ENCODE assay signal across 26 mouse cellular contexts in the genomic region with DNA sequence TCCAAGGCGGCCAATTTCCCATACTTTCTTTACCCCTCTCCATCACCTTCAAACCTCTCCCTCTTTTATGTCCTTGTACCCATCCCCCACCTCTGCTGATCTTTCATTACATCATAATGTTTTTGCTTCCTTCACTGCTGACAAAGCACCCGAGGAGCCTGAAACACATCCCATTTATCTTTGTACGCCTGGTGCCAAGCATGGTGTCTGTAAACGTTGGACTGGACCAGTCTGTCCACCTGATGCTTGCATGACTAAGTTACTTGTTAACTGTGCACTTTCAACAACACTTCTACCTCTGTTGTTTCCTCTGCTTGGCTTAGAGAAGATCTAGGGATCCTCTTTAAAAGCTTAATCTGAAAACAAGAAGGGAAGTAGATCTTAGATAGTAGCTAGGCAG.
A peak's percentile ranks its signal among the peaks of the same experiment; 100 is the strongest.
DNase-seq lines count a peak whose midpoint lies in the region; ATAC-seq and TF ChIP-seq lines count a peak whose summit lies in the region.
"Had no signal": no experiment of that assay in that cellular context is flagged by ENCODE, and none has a peak within 500 bp of the region (broad histone marks: within the 10 kb centered on the region; RNA-seq: fewer than 3 reads in every experiment).

No protein-coding gene starts in this region.

- H3K4me2 ChIP-seq in hindbrain, postnatal 0 days (ENCODE audit: low read depth, low read length): no peak overlapping the region
- H3K4me2 ChIP-seq: embryonic facial prominence, embryonic 12.5 days; embryonic facial prominence, embryonic 15.5 days; heart, embryonic 11.5 days; hindbrain, embryonic 12.5 days; hindbrain, embryonic 15.5 days had no signal

- H3K4me3 ChIP-seq in hindbrain, postnatal 0 days (ENCODE audit: low read length): no peak overlapping the region
- H3K4me3 ChIP-seq: embryonic facial prominence, embryonic 12.5 days; embryonic facial prominence, embryonic 15.5 days; gastrocnemius, adult 2 months; heart, adult 2 months; hindbrain, embryonic 12.5 days; hindbrain, embryonic 15.5 days had no signal

- DNase-seq in kidney, adult 11 months: peak; percentile 80
- DNase-seq in kidney, postnatal 10 days: no peak
- DNase-seq in kidney, adult 8-10 months: peak; percentile 69 to 82
- DNase-seq in kidney, postnatal 4 days: no peak
- DNase-seq in kidney, postnatal 14 days: peak; percentile 49
- peak; percentile 61 to 88 for DNase-seq in kidney, postnatal 36 days
- DNase-seq in hindbrain, postnatal 0 days (ENCODE audit: low spot score): no peak
- DNase-seq: adrenal gland, postnatal 10 days; adrenal gland, postnatal 36 days; B cell, adult 2 months; cerebellum, adult 18-20 months; cerebellum, adult 9-10 months; cerebellum, postnatal 25 days; forebrain, postnatal 0 days; gastrocnemius, adult 2 months; gastrocnemius, postnatal 25 days; heart, adult 2 months had no signal

- no peak for ATAC-seq in hindbrain, postnatal 0 days
- ATAC-seq: forebrain, embryonic 14.5 days; forebrain, postnatal 0 days; Patski had no signal

- 76% methylated on average over 4 of the region's 4 CpGs for WGBS in hindbrain, postnatal 0 days

- H3K9me3 ChIP-seq in hindbrain, postnatal 0 days (ENCODE audit: low read length): no peaks in the 10 kb centered on the region
- H3K9me3 ChIP-seq: embryonic facial prominence, embryonic 12.5 days; embryonic facial prominence, embryonic 15.5 days; hindbrain, embryonic 12.5 days; hindbrain, embryonic 15.5 days had no signal

- no peak overlapping the region for H3K27ac ChIP-seq in hindbrain, postnatal 0 days
- H3K27ac ChIP-seq: embryonic facial prominence, embryonic 12.5 days; embryonic facial prominence, embryonic 15.5 days; gastrocnemius, adult 2 months; heart, adult 2 months; hindbrain, embryonic 12.5 days; hindbrain, embryonic 15.5 days had no signal

- no peak for TF ChIP-seq CTCF in hindbrain, postnatal 0 days (IDR thresholded peaks at IDR 0.05; ENCODE audit: low read depth)

- no peaks in the 10 kb centered on the region for H3K4me1 ChIP-seq in hindbrain, postnatal 0 days (ENCODE audit: insufficient read depth, low read length)
- H3K4me1 ChIP-seq: embryonic facial prominence, embryonic 12.5 days; embryonic facial prominence, embryonic 15.5 days; hindbrain, embryonic 12.5 days; hindbrain, embryonic 15.5 days had no signal

- H3K36me3 ChIP-seq in hindbrain, postnatal 0 days (ENCODE audit: insufficient read depth, low read length): no peaks in the 10 kb centered on the region
- H3K36me3 ChIP-seq: embryonic facial prominence, embryonic 12.5 days; embryonic facial prominence, embryonic 15.5 days; G1E; hindbrain, embryonic 12.5 days; hindbrain, embryonic 15.5 days had no signal

- H3K9ac ChIP-seq in hindbrain, postnatal 0 days (replicated peaks; ENCODE audit: low read length): no peak overlapping the region
- H3K9ac ChIP-seq: embryonic facial prominence, embryonic 12.5 days; embryonic facial prominence, embryonic 15.5 days; forebrain, postnatal 0 days; hindbrain, embryonic 12.5 days; hindbrain, embryonic 15.5 days had no signal

- no peaks in the 10 kb centered on the region for H3K27me3 ChIP-seq in hindbrain, postnatal 0 days (ENCODE audit: insufficient read depth, low read length)
- H3K27me3 ChIP-seq: CH12.LX; embryonic facial prominence, embryonic 12.5 days; embryonic facial prominence, embryonic 15.5 days; hindbrain, embryonic 12.5 days; hindbrain, embryonic 15.5 days; Patski had no signal

Comparison
In these comparisons a context has a peak if more than half of its experiments do, and no peak if none do; other contexts are left out.
1. DNase-seq: peak in kidney, adult 11 months (single experiment), kidney, adult 8-10 months (2 of 2), kidney, postnatal 14 days (single experiment) and kidney, postnatal 36 days (2 of 2); none in kidney, postnatal 10 days (single experiment), kidney, postnatal 4 days (0 of 2) and hindbrain, postnatal 0 days (single experiment).